Mouse (Mus musculus): ENCODE measurements around the gene Galt. TPM values are rescaled to one million over a fixed set of nuclear protein-coding genes. Genes with fewer than 3 reads are reported as not detected.
"Not testable (repeated sequence)": the region's sequence is repeated elsewhere in the genome, so short reads cannot be mapped to it uniquely, and the experiment has no call there.

Galt gene
- polyA plus RNA-seq, 1 experiment = 103 TPM

DNA sequence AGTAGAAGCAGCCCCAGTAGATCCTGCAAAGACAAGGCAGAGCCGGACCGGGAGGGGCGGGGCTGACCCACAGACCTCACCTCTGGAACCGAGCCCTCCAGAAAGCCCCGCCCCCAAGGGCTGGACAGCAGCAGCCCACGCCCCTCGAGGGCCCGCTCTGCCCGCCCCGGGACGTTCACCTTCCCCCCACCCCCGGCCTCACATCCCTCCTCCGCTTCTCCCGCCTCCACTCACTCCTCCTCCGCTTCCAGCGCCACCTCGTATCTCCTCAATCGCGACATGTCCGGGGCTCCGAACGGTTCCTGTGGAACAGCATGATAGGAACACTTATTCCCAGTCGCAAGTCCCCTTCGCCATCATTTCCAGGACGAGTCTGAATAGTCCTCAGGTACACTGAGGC, 18.5 kb downstream of the Galt start:
- peak overlapping the region; percentile 63 for H3K4me3 ChIP-seq (replicated peaks; ENCODE audit: extremely low read depth, low read depth, low read length)
- TF ChIP-seq POLR2A (IDR thresholded peaks at IDR 0.05; ENCODE audit: borderline replicate concordance, extremely low read depth, low read depth, low read length) = peak; percentile 57; the same call in 1 of the 2 replicates
- peak; percentile 81 for DNase-seq
- WGBS = 2% methylated on average over 23 of the region's 25 CpGs
- H3K4me1 ChIP-seq (ENCODE audit: control insufficient read depth, insufficient read depth, low read length) = not testable (repeated sequence)

DNA sequence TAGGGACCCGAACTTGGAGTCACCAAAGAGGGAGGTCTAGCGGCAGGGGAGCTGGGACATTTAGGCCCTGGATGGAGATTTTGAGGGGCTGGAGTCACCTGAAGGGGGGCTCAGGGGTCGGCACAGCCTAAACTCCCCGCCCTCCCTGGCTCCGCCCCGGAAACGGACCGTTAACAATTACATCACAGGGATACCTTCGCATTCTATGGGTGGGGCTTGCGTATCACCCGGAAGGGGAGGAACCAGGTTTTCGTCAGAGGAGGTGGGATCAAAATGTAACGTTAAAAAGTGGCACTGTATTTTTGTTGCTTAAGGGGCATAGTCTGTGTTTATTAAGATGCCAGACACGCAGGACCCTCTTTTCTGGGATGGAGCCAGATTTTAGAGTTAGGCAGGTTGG, 19.0 kb downstream of the Galt start, which contains the start of gene Ccl27a:
Gene Ccl27a (minus strand): TSS at position 246 of the 400 bp plus-strand sequence.
- WGBS = 2% methylated on average over 12 of the region's 14 CpGs
- peak; percentile 85 for DNase-seq
- peak within 1 kb of the TSS; percentile 63 for H3K4me3 ChIP-seq (replicated peaks; ENCODE audit: extremely low read depth, low read depth, low read length)
- not testable (repeated sequence) for H3K4me1 ChIP-seq (ENCODE audit: control insufficient read depth, insufficient read depth, low read length)

DNA sequence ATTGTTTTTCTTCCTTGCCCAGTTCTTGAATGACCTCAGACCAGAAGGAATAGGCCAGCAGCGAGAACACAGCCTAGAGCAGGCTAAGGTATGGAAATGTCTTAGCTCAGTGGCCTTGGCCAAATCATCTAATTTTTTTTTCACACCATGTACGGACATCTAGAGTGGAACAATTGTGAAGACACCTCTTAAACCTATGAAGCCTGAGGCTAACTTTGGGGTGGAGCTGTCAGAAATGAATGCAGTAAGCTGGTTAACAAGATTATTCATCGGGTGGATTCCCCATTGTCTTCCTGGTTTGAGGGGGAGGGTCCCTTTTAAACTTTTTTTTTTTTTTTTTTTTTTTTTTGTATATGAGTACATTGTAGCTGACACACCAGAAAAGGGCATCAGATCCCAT, 19.5 kb downstream of the Galt start:
- H3K4me1 ChIP-seq (ENCODE audit: control insufficient read depth, insufficient read depth, low read length); H3K4me3 ChIP-seq (replicated peaks; ENCODE audit: extremely low read depth, low read depth, low read length); DNase-seq: not testable (repeated sequence)
- WGBS = 64% methylated on average over 3 of the region's 3 CpGs

DNA sequence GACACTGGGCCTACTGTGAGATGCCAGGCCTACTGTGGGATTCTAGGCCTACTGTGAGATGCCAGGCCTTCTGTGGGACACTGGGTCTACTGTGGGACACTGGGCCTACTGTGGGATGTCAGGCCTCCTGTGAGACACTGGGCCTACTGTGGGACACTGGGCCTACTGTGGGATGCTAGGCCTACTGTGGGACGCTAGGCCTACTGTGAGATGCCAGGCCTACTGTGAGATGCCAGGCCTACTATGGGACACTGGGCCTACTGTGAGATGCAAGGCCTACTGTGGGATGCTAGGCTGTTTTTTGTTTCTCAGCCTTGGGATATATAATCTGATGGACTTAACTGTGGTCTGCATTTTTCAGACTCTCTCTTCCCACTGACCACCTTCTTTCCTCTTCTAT, 20.8 kb downstream of the Galt start:
- H3K4me3 ChIP-seq (replicated peaks; ENCODE audit: extremely low read depth, low read depth, low read length); H3K4me1 ChIP-seq (ENCODE audit: control insufficient read depth, insufficient read depth, low read length); DNase-seq: not testable (repeated sequence)
- WGBS = 83% methylated on average over 1 of the region's 1 CpGs

DNA sequence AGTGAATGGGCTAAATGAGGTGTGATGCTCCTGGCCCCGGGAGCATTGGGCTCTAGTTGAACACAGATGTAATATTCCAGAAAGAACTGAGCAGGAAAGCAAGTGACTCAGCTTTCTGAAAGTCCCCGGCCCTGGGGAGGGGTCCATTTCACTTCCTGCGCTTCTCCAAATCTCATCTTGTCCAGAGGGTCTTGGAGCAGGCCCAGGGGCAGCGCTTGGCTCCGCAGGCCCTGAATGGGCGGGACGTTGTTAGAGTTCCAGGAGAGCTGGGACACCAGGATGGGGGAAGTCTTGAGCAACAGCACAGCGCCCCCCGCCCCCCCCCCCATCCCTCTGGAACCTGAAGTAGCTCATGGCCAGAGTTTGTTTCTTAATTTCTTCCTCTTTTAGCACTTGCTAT, 26.2 kb downstream of the Galt start:
- 22% methylated on average over 9 of the region's 9 CpGs for WGBS
- H3K4me3 ChIP-seq (replicated peaks; ENCODE audit: extremely low read depth, low read depth, low read length); H3K4me1 ChIP-seq (ENCODE audit: control insufficient read depth, insufficient read depth, low read length); DNase-seq: not testable (repeated sequence)

DNA sequence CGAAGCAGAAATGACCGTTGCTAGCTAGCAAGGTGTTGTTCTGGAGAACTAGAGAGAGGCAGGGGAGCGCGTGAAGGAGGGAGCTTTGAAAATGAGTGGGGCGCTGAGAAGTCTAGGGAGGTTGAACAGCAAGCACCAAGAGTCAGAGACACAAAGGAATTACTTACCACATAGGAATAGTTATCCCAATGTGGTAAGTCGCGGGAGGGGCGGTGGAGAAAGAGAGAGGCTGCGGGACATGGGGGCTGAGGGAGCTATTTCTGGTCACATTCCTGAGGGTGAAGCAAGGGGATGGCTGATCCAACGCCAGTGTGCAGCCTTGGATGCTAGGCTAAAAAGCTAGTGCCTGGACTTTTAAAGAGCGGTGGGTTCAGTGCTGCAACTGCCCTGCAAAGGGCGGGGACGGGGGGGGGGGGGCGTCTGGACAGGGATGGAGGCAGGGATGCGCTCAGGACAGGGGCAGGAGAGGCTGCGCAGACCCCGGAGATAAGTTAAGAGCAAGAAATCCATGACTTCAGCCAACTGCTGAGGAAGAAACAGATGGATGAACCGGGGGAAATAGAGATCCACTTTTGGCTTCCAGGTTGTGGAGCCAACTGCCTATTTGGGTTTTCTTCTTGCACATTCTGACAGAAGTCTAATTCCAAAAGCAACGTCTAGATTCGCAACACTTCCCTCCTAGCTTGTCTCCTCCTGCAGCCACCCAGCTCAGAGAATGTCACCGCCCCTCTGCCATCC, 26.9 kb downstream of the Galt start:
- not testable (repeated sequence) for H3K4me3 ChIP-seq (replicated peaks; ENCODE audit: extremely low read depth, low read depth, low read length); H3K4me1 ChIP-seq (ENCODE audit: control insufficient read depth, insufficient read depth, low read length); DNase-seq
- 31% methylated on average over 14 of the region's 21 CpGs for WGBS

DNA sequence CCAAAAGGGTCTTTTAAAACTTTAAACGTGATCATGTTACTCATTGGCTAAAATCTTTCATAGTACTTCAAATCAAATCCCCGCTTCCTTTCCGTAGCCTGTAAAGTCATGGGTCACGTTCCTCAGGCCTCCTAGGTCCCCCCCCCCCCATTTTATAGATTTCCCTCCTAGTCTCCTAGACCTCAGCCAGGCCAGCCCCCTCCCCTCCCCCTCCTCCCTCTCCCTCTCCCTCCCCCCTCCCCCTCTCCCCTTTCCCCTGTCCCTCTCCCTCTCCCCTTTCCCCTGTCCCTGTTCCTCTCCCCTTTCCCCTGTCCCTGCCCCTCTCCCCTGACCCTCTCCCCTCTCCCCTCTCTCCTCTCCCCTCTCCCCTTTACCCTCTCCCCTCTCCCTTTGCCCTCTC, 27.7 kb downstream of the Galt start:
- H3K4me3 ChIP-seq (replicated peaks; ENCODE audit: extremely low read depth, low read depth, low read length); DNase-seq; H3K4me1 ChIP-seq (ENCODE audit: control insufficient read depth, insufficient read depth, low read length): not testable (repeated sequence)
- 66% methylated on average over 4 of the region's 4 CpGs for WGBS

DNA sequence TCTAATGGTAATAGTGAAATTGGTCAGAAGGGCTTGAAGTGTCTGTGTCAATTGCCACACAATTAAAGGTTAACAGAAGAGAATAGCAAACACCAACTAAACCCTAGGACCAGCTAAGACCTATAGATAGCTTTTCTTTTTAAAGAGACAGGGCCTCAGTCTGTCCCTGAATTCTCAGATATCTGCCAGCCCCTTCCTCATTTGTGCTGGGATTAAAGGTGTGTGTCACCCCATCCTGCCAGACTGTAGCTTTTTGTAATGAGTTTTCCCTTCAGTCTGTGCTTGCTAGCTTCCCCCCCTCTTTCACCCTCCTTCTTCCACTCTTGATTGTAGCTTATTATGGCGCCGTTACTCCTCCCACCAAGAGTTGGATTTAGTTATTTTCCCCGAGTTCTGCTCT, 28.2 kb downstream of the Galt start:
- 37% methylated on average over 3 of the region's 3 CpGs for WGBS
- not testable (repeated sequence) for H3K4me3 ChIP-seq (replicated peaks; ENCODE audit: extremely low read depth, low read depth, low read length); H3K4me1 ChIP-seq (ENCODE audit: control insufficient read depth, insufficient read depth, low read length); DNase-seq

Other genes with a start within 250 kb of the Galt start
- gene 1110017D15Rik, start 237.9 kb upstream of the Galt start, polyA plus RNA-seq (2012; rRNA removed) = 40.8 and 50.3 TPM in 2 replicates
- 63.5 and 94.2 TPM in 2 replicates for gene Fam219a, start 185.7 kb upstream of the Galt start, polyA plus RNA-seq (2012; rRNA removed)
- 8.2 and 10.3 TPM in 2 replicates for gene Dnaic1, start 185.5 kb upstream of the Galt start, polyA plus RNA-seq (2012; rRNA removed)
- 36.4 and 48.9 TPM in 2 replicates for gene Enho, start 114.9 kb upstream of the Galt start, polyA plus RNA-seq (2012; rRNA removed)
- gene Cntfr, start 58.1 kb upstream of the Galt start, polyA plus RNA-seq (2012; rRNA removed) = 10.5 and 14.0 TPM in 2 replicates
- gene Il11ra1, start 55.2 kb upstream of the Galt start, polyA plus RNA-seq (2012; rRNA removed) = 107 and 109 TPM in 2 replicates
- gene Rpp25l, start 41.7 kb upstream of the Galt start, polyA plus RNA-seq (2012; rRNA removed) = 42.8 and 44.3 TPM in 2 replicates
- gene Dctn3, start 32.1 kb upstream of the Galt start, polyA plus RNA-seq (2012; rRNA removed) = 44.3 and 45.0 TPM in 2 replicates
- not detected in 2 replicates for gene Arid3c, start 24.1 kb upstream of the Galt start, polyA plus RNA-seq (2012; rRNA removed)
- gene Sigmar1, start 929 bp downstream of the Galt start, polyA plus RNA-seq (2012; rRNA removed) = 70.9 and 83.3 TPM in 2 replicates
- gene Ccl27a, start 19.0 kb downstream of the Galt start, polyA plus RNA-seq (2012; rRNA removed) = 34.5 and 43.2 TPM in 2 replicates
- 2.7 and 15.2 TPM in 2 replicates for gene Gm21541, start 148.4 kb downstream of the Galt start, polyA plus RNA-seq (2012; rRNA removed)
- 5.4 and 6.0 TPM in 2 replicates for gene Gm20878, start 186.3 kb downstream of the Galt start, polyA plus RNA-seq (2012; rRNA removed)
- gene Fam205a4, start 210.8 kb downstream of the Galt start, polyA plus RNA-seq (2012; rRNA removed) = 0.35 and 0.51 TPM in 2 replicates